Mouse (Mus musculus) kidney, postnatal 0 days (tissue): ENCODE results near the gene Tnfsfm13. TPM values are rescaled to one million over a fixed set of nuclear protein-coding genes. Genes with fewer than 3 reads are reported as not detected.

Source experiments
- ATAC-seq: fragments of 200-750 bp; cut with Nextera tagmentation; replicated peaks from 2 replicates; pipeline ENCODE4 v1.8.0; 2017; ENCODE audit warnings: low read depth, moderate number of reproducible peaks, moderate TSS enrichment, moderate library complexity; ENCODE audit not compliant: low FRiP score
- DNase-seq: peaks from one replicate; pipeline ENCODE4 v3.0.0-alpha.2; 2016; ENCODE audit warnings: low spot score
- H3K27ac ChIP-seq: fragments of 300-500 bp; sonication (generic); 2 replicates; pipeline ENCODE4 v1.5.1; 2014; ENCODE audit warnings: mild to moderate bottlenecking
- H3K27me3 ChIP-seq: fragments of 300-500 bp; sonication (generic); 2 replicates; pipeline ENCODE4 v1.6.1; 2014; ENCODE audit warnings: low read length, mixed read lengths; ENCODE audit not compliant: insufficient read depth
- H3K36me3 ChIP-seq: fragments of 300-500 bp; sonication (generic); 2 replicates; pipeline ENCODE4 v1.6.1; 2014; ENCODE audit warnings: low read length, mixed read lengths; ENCODE audit not compliant: insufficient read depth
- H3K4me1 ChIP-seq: fragments of 300-500 bp; sonication (generic); replicated peaks from 2 replicates; pipeline ENCODE4 v1.6.1; 2014; ENCODE audit warnings: antibody characterized with exemption, low read length, mixed read lengths; ENCODE audit not compliant: insufficient read depth
- H3K4me2 ChIP-seq: fragments of 300-500 bp; sonication (generic); 2 replicates; pipeline ENCODE4 v1.6.1; 2014; ENCODE audit warnings: mild to moderate bottlenecking, low read length, moderate library complexity, mixed read lengths
- H3K4me3 ChIP-seq: fragments of 300-500 bp; sonication (generic); replicated peaks from 2 replicates; pipeline ENCODE4 v1.5.1; 2014; ENCODE audit warnings: low read depth, low read length
- H3K9ac ChIP-seq: fragments of 300-500 bp; sonication (generic); 2 replicates; pipeline ENCODE4 v1.6.1; 2014; ENCODE audit warnings: low read depth, low read length
- H3K9me3 ChIP-seq: fragments of 300-500 bp; sonication (generic); replicated peaks from 2 replicates; pipeline ENCODE4 v1.6.1; 2016; ENCODE audit warnings: low read length, inconsistent platforms, mixed read lengths
- CTCF ChIP-seq: IDR thresholded peaks from 2 replicates; pipeline ENCODE4 v1.5.1; 2016; ENCODE audit warnings: antibody characterized with exemption, low read depth, mild to moderate bottlenecking, moderate library complexity
- WGBS: fragments of 180-500 bp; shearing (Covaris S2); extraction: QIAGEN DNeasy Blood & Tissue Kit; methylation state at CpG from one replicate; pipeline ENCODE4 v1.1.7; 2014; 5-methylcytosine and 5-hydroxymethylcytosine counted together
- polyA plus RNA-seq: library from polyadenylated mRNA; unstranded; fragments of >200 nt; fragmentation: Nextera tagmentation; extraction: Ambion mirVana; gene quantifications from 2 replicates; pipeline ENCODE4 v1.2.1, GENCODE M21; 2015

The Tnfsfm13 gene
- polyA plus RNA-seq, 1 experiment from 2014 or later = 8.0 TPM

DNA sequence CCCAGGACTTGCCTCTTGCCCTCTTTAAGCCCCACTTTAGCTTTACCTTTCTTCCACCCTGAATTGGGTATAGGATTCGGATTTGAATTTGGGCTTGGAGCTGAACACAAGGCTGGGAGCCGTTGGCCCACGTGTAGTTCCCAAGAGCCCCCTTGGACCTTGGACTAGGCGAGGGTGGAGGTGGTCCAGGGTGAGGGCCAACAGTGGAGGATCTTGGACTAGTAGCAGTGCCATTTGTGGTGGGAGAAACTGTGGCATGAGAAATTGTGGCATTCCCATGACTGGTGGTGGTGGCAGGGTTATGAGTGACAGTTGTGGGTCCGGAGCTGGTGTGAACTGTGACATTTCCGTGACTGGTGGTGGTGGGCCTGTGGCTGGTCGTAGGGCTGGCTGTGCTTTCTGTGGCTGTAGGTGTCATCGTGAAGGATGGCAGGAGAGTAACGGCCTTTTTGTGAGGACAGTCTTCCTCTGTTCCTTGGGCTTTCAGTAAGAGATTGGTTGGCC, 30.4 kb downstream of the Tnfsfm13 start:
- H3K36me3 ChIP-seq = peaks cover 52% of the 10 kb centered on the region
- H3K27ac ChIP-seq = no peak overlapping the region
- H3K4me2 ChIP-seq = no peak overlapping the region
- 79% methylated on average over 9 of the region's 9 CpGs for WGBS
- peaks cover 18% of the 10 kb centered on the region; the same call in 1 of the 2 replicates for H3K4me1 ChIP-seq
- no peaks in the 10 kb centered on the region for H3K9me3 ChIP-seq
- H3K9ac ChIP-seq = no peak overlapping the region
- DNase-seq (no peak), ATAC-seq (no peak)
- H3K4me3 ChIP-seq = no peak overlapping the region
- no peak for TF ChIP-seq CTCF
- no peaks in the 10 kb centered on the region for H3K27me3 ChIP-seq

DNA sequence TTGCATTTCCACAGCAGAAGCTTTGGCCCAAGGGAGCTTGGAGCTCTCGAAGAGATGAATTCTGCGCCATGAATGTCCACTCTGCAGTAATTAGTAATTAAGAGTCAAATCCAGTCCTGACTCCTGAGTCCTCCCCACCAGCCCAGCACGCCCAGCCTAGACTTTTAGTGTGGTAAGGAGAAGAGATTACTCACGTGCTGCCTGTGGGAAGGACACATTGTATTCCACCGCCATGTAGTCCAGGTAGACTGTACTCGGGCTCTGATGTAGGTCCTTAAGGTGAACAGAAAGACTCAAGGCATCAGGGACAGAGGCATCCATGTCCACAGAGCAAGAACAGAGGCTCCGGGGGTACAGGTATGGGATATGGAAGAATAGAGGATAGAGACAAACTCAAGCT, 31.1 kb downstream of the Tnfsfm13 start:
- no peaks in the 10 kb centered on the region for H3K27me3 ChIP-seq
- no peak for DNase-seq
- peaks cover 13% of the 10 kb centered on the region; the same call in 1 of the 2 replicates for H3K4me1 ChIP-seq
- H3K9me3 ChIP-seq = no peaks in the 10 kb centered on the region
- no peak for ATAC-seq
- no peak overlapping the region for H3K9ac ChIP-seq
- WGBS = 95% methylated on average over 7 of the region's 7 CpGs
- no peak overlapping the region for H3K4me3 ChIP-seq
- no peak for TF ChIP-seq CTCF
- H3K27ac ChIP-seq = no peak overlapping the region
- peaks cover 46% of the 10 kb centered on the region for H3K36me3 ChIP-seq
- H3K4me2 ChIP-seq = no peak overlapping the region

DNA sequence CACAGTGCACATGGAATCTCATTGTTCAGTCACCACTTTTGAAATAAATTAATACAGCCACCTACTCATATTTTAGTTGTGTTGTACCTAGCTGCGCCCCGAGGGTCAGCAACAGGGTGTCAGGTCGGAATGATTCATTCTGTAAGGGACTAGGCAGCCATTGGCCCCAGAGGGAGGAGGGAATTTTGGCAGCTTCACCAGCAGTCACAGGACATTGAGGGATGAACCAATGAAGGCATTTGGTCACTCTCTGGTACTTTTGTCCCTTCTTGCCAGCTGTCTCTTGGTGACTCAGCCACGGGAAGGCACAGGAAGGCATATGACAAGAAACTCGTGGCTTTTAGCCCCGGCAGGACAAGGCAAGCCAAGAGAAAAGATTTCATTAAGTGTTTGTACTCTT, 32.1 kb downstream of the Tnfsfm13 start:
- ATAC-seq = no peak
- peak overlapping the region; percentile 94 for H3K27ac ChIP-seq

DNA sequence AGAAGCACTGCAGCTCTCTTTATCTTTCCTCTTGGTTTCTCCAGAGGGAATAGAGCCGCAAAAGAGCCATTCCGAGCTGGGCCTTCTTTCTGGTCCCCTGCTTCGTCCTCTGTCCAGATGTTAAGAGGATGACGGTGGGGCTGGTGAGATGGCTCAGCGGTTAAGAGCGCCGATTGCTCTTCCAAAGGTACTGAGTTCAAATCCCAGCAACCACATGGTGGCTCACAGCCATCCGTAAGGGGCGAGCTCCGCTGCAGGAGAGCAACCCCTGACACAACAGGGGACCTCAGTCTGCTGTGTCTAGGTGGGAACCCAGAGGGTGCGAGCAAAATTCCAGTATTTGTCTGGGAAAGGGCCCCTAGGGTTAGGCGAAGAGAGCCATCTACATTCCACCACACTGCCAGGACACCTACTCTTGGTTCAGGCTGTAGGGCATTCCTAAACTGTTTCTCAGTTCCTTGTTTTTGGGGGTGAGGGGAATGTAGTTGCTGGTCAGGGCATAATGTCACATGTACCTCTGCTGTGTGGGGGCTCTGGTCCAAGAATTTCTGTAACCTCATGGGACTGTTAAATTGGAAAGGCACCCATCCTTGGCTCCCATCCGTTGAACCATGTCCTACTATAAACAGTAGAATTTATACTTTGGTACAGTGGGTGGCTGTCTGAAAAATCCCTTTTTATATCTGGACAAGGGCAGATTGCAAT, 32.8 kb downstream of the Tnfsfm13 start:
- 66% methylated on average over 13 of the region's 13 CpGs for WGBS
- ATAC-seq = peak; percentile 9; the same call in 1 of the 2 replicates
- peak overlapping the region; percentile 31; the same call in 1 of the 2 replicates for H3K9ac ChIP-seq

More for the DNA sequence above, 32.1 kb downstream of the Tnfsfm13 start:
- Histone ChIP-seq H3K9me3 (no peaks in the 10 kb centered on the region), H3K27me3 (no peaks in the 10 kb centered on the region), H3K36me3 (peaks cover 40% of the 10 kb centered on the region), H3K4me2 (no peak overlapping the region), H3K4me1 (peaks cover 9% of the 10 kb centered on the region; the same call in 1 of the 2 replicates), H3K4me3 (no peak overlapping the region), H3K9ac (no peak overlapping the region)
- 78% methylated on average over 6 of the region's 6 CpGs for WGBS
- TF ChIP-seq CTCF = no peak
- no peak for DNase-seq

DNA sequence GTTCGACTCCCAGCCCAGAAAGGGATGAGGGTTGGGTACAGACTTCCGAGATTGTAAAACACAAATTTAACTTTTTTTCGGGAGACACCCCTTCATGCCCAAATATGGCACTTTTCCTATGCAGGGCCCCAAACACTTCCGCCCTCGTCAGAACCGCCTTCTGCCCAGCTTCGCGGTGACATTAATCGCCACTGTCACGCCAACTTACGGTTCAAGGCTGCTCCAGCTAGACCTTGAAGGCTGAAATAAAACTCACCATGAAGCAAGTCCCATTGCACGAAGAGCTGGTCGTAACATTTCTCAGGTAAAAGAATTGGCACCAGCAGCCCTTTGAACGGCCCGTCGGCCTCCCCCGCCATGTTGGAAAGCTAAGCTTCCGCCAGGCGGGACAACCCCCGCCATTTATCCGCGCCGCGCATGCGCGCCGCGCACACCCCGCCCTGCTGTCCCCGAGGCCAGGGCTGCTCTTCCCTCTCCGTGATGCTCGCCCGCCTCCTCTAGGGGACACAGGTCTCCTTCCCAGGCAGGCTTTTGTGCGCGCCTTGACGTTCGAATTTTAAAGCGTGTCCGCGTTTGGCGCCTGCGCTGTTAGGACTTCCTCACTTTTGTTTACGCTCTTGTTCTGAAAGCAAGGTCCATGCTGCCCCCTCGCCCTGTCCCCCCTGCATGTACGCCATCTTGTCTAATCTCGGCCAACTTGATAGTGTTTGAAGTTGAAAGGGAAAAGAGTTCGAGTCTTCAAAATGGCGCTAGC, 33.5 kb downstream of the Tnfsfm13 start, which contains the start of gene Mpdu1:
Mpdu1 (minus strand) TSS at position 430 of the 754 bp plus-strand sequence.
- peak within 1 kb of the TSS; percentile 54 for H3K4me2 ChIP-seq
- peak within 1 kb of the TSS; percentile 42 for H3K4me3 ChIP-seq
- ATAC-seq = peak; percentile 92
- H3K36me3 ChIP-seq = peaks cover 38% of the 10 kb centered on the region
- peak; percentile 54 for TF ChIP-seq CTCF
- WGBS = 1% methylated on average over 48 of the region's 48 CpGs
- peaks cover 9% of the 10 kb centered on the region; the same call in 1 of the 2 replicates for H3K4me1 ChIP-seq
- peak within 1 kb of the TSS; percentile 94 for H3K27ac ChIP-seq
- no peaks in the 10 kb centered on the region for H3K9me3 ChIP-seq
- DNase-seq = peak; percentile 99
- H3K9ac ChIP-seq = peak within 1 kb of the TSS; percentile 48
- no peaks in the 10 kb centered on the region for H3K27me3 ChIP-seq

More for the DNA sequence above, 32.8 kb downstream of the Tnfsfm13 start:
- Histone ChIP-seq H3K27me3 (no peaks in the 10 kb centered on the region), H3K27ac (peak overlapping the region; percentile 94), H3K9me3 (no peaks in the 10 kb centered on the region), H3K36me3 (peaks cover 38% of the 10 kb centered on the region), H3K4me2 (peak overlapping the region; percentile 54), H3K4me1 (peaks cover 9% of the 10 kb centered on the region; the same call in 1 of the 2 replicates), H3K4me3 (peak overlapping the region; percentile 42)
- TF ChIP-seq CTCF = no peak
- DNase-seq = no peak
